Mouse (Mus musculus) bone marrow macrophage, adult 2 months (primary cell): ENCODE measurements around the gene Dohh.

ENCODE experiments used
- CTCF ChIP-seq: IDR thresholded peaks from 2 replicates; pipeline ENCODE4 v1.5.1; 2012; ENCODE audit warnings: low read depth, mild to moderate bottlenecking, low read length, moderate library complexity
- POLR2A ChIP-seq: IDR thresholded peaks from 2 replicates; pipeline ENCODE4 v1.6.1; 2012; ENCODE audit warnings: mild to moderate bottlenecking, low read depth, low read length, borderline replicate concordance

DNA sequence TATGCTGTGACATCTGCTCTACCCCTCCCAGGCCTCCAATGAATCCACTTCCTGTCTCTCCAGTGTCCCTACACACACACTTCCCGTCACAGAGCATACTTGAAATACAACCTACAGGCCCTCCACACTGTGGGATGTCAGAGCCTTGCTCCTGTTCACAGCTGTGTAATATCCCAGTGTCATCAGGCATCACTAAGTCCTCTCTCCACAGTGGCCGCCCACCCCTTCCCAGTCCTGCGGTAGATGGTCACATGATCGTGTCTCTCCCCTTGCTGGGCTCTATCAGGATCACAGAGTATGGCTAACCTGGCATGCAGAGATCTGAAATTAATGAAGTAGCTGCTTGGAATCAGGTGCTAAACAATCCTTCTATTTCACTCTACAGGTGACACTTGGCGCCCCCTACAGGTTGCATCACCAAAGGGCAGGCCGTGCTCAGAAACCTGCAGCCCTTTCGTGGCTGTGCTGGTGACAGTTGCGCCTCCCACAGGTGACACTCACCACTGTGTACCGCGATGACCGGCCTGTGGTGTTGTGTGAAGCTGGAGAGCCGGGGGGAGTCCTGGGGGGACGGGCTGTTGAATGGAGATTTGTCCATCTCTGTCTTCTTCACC lies 21.5 kb downstream of the Dohh start:
- TF ChIP-seq POLR2A, result no peak
- peak; percentile 96 for TF ChIP-seq CTCF
